Mouse (Mus musculus): ENCODE data around the gene Il12rb1. TPM values are rescaled to one million over a fixed set of nuclear protein-coding genes. Genes with fewer than 3 reads are reported as not detected.

Il12rb1 gene
- polyA plus RNA-seq, 1 experiment = 6.5 TPM

DNA sequence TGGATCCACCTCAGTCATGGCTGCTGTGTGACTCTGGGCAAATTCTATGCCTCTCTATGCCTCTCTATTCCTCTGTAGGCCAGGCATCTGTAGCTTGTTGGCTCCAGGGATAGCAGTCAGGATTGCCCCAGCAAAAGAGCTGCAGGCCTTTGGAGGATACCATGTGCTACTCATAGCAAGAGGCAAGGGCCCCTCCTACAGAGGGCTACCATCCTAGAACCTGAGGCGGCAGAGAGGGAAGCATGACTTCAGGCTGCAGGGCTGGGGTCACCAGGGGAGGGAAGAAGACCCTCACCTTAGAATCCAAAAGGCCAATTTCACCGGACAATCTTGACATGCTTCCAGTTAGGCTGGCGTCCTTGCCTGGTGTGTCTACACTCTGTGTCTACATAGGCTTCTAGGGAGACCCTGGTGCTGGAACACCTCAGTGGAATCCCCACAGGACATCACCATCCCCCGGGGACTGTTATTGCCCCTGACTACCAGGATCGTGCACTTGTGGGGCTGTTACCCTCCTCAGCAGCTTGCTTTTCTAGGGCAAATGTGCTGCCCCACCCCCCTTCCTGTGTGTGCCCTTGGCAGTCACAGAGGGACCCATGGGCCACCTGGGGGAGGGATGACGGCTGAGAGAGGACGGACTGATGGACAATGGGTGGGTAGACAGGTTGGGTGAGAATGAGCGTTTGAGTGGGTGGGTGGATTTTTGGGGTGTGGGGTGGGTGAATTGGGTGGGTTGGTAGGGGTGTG, 879 bp downstream of the Il12rb1 start:
- Histone ChIP-seq H3K27me3 (ENCODE audit: control insufficient read depth, insufficient read depth, insufficient read length) (no peaks in the 10 kb centered on the region), H3K36me3 (ENCODE audit: control insufficient read depth, insufficient read depth) (no peaks in the 10 kb centered on the region), H3K4me2 (ENCODE audit: low read depth) (no peak overlapping the region), H3K4me3 (no peak overlapping the region), H3K79me2 (ENCODE audit: control insufficient read depth, insufficient read depth) (no peaks in the 10 kb centered on the region), H3ac (ENCODE audit: control insufficient read depth, insufficient read length) (no peak overlapping the region)
- no peak for TF ChIP-seq POLR2A (IDR thresholded peaks at IDR 0.05; ENCODE audit: insufficient read length, low read depth)
- TF ChIP-seq USF1 (IDR thresholded peaks at IDR 0.05; ENCODE audit: low read depth) = no peak
- TF ChIP-seq POLR2AphosphoS2 (IDR thresholded peaks at IDR 0.05; ENCODE audit: insufficient read length, low read depth) = no peak
- TF ChIP-seq MAX (IDR thresholded peaks at IDR 0.05; ENCODE audit: low read depth) = no peak
- TF ChIP-seq MYOD1 (IDR thresholded peaks at IDR 0.05; ENCODE audit: control insufficient read depth in 1 of 3, insufficient read length in 2 of 3, low read depth in 2 of 3) = no peak
- TF ChIP-seq MYOG (IDR thresholded peaks at IDR 0.05; ENCODE audit: control insufficient read depth in 1 of 3, insufficient read depth in 1 of 3, insufficient read length in 2 of 3, low read depth in 2 of 3) = no peak
- no peak for TF ChIP-seq E2F4 (IDR thresholded peaks at IDR 0.05; ENCODE audit: insufficient read depth)
- no peak for TF ChIP-seq TCF12 (IDR thresholded peaks at IDR 0.05; ENCODE audit: insufficient read depth, poor library complexity, severe bottlenecking)
- no peak for TF ChIP-seq REST (IDR thresholded peaks at IDR 0.05; ENCODE audit: insufficient read depth, insufficient read length)

DNA sequence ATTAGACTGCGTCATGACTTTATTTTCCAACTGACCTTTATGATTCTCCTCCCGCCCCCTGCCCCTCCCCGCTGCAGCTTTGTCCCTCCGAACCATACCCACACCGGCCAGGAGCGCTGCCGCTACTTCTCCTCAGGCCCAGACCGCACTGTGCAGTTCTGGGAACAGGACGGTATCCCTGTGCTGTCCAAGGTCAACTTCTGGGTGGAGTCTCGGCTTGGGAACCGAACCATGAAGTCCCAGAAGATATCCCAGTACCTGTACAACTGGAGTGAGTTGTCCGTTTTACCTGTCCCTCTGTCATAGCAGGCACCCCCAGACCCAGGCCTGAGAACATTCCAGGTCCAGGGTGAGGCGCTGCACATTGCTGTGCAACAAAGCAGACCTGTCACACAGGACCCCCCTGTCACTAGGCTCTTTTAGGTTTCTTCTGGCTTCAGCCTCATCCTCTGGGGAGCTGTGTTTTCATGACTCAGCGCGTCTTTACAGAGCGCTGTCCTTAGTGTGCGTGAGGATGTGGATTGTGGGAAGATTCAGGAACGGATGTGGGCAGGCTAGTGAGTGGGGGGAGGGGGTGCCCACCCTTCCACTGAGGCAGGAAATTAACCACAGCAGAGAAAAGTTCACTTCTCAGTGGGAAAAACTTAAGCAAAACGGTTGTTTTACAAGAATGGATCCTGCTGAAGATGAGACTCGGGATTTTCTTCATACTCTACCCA, 2.9 kb downstream of the Il12rb1 start:
- Histone ChIP-seq H3ac (ENCODE audit: control insufficient read depth, insufficient read length) (no peak overlapping the region), H3K4me3 (peak overlapping the region; percentile 2), H3K79me2 (ENCODE audit: control insufficient read depth, insufficient read depth) (no peaks in the 10 kb centered on the region), H3K4me2 (ENCODE audit: low read depth) (peak overlapping the region; percentile 74), H3K36me3 (ENCODE audit: control insufficient read depth, insufficient read depth) (no peaks in the 10 kb centered on the region), H3K27me3 (ENCODE audit: control insufficient read depth, insufficient read depth, insufficient read length) (no peaks in the 10 kb centered on the region)
- TF ChIP-seq REST (IDR thresholded peaks at IDR 0.05; ENCODE audit: insufficient read depth, insufficient read length) (no peak), CEBPB (IDR thresholded peaks at IDR 0.05; ENCODE audit: insufficient read depth, poor library complexity, severe bottlenecking) (no peak), MAX (IDR thresholded peaks at IDR 0.05; ENCODE audit: low read depth) (no peak), MYOG (IDR thresholded peaks at IDR 0.05; ENCODE audit: control insufficient read depth in 1 of 3, insufficient read depth in 1 of 3, insufficient read length in 2 of 3, low read depth in 2 of 3) (no peak), TCF12 (IDR thresholded peaks at IDR 0.05; ENCODE audit: insufficient read depth, poor library complexity, severe bottlenecking) (no peak), USF1 (IDR thresholded peaks at IDR 0.05; ENCODE audit: low read depth) (no peak), POLR2A (IDR thresholded peaks at IDR 0.05; ENCODE audit: insufficient read length, low read depth) (no peak), MYOD1 (IDR thresholded peaks at IDR 0.05; ENCODE audit: control insufficient read depth in 1 of 3, insufficient read length in 2 of 3, low read depth in 2 of 3) (no peak), TCF3 (IDR thresholded peaks at IDR 0.05; ENCODE audit: insufficient read length, low read depth) (no peak), POLR2AphosphoS2 (IDR thresholded peaks at IDR 0.05; ENCODE audit: insufficient read length, low read depth) (no peak), SRF (IDR thresholded peaks at IDR 0.05; ENCODE audit: control insufficient read depth, insufficient read length, low read depth) (no peak), E2F4 (IDR thresholded peaks at IDR 0.05; ENCODE audit: insufficient read depth) (no peak)

DNA sequence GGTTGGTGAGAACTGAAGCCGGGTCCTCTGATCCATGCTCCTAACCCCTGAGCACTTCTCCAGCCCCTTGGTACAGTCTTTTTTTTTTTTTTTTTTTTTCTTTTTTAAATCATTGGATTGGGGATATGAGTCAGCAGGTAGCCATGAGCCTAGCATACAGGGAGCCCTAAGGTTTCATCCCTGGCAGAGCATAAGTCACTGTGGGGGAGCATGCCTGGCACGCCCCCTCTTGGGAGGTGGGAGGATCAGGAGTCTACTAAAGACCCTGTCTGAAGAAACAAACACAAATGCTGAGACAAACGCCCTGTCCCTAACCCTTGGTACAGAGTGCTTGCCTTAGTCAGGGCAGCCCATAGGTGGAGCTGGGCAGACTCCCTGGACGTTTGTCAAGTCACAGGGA, 3.8 kb downstream of the Il12rb1 start:
- Histone ChIP-seq H3K4me2 (ENCODE audit: low read depth) (peak overlapping the region; percentile 74), H3K36me3 (ENCODE audit: control insufficient read depth, insufficient read depth) (no peaks in the 10 kb centered on the region), H3K27me3 (ENCODE audit: control insufficient read depth, insufficient read depth, insufficient read length) (no peaks in the 10 kb centered on the region), H3ac (ENCODE audit: control insufficient read depth, insufficient read length) (no peak overlapping the region), H3K79me2 (ENCODE audit: control insufficient read depth, insufficient read depth) (no peaks in the 10 kb centered on the region), H3K4me3 (peak overlapping the region; percentile 2)
- TF ChIP-seq CEBPB (IDR thresholded peaks at IDR 0.05; ENCODE audit: insufficient read depth, poor library complexity, severe bottlenecking) (no peak), E2F4 (IDR thresholded peaks at IDR 0.05; ENCODE audit: insufficient read depth) (no peak), TCF12 (IDR thresholded peaks at IDR 0.05; ENCODE audit: insufficient read depth, poor library complexity, severe bottlenecking) (no peak), MAX (IDR thresholded peaks at IDR 0.05; ENCODE audit: low read depth) (no peak), POLR2A (IDR thresholded peaks at IDR 0.05; ENCODE audit: insufficient read length, low read depth) (no peak), MYOG (IDR thresholded peaks at IDR 0.05; ENCODE audit: control insufficient read depth in 1 of 3, insufficient read depth in 1 of 3, insufficient read length in 2 of 3, low read depth in 2 of 3) (no peak), TCF3 (IDR thresholded peaks at IDR 0.05; ENCODE audit: insufficient read length, low read depth) (no peak), USF1 (IDR thresholded peaks at IDR 0.05; ENCODE audit: low read depth) (no peak), MYOD1 (IDR thresholded peaks at IDR 0.05; ENCODE audit: control insufficient read depth in 1 of 3, insufficient read length in 2 of 3, low read depth in 2 of 3) (no peak), POLR2AphosphoS2 (IDR thresholded peaks at IDR 0.05; ENCODE audit: insufficient read length, low read depth) (no peak), REST (IDR thresholded peaks at IDR 0.05; ENCODE audit: insufficient read depth, insufficient read length) (no peak)

DNA sequence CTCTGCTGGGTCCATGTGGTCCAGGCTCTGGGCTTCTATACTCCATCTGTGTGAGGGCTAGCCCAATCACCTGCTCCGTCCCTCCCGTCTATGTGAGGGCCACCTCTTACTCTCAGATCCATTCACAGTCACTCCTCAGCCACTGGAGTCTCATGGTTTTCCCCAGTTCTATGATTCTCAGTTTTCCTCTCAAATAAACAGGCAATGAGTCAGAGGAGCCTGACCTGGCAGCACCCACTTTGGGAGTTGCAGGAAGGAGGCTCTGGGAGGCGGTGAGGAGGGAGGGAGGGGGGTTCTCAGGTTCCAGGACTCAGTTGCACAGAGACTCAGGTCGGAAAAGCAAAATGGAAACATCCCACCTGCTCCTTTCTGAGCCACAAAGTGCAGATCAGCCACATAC, 4.6 kb downstream of the Il12rb1 start:
- H3K79me2 ChIP-seq (ENCODE audit: control insufficient read depth, insufficient read depth) = no peaks in the 10 kb centered on the region

More for the DNA sequence above, 4.6 kb downstream of the Il12rb1 start:
- peak overlapping the region; percentile 74 for H3K4me2 ChIP-seq (ENCODE audit: low read depth)
- TF ChIP-seq POLR2AphosphoS2 (IDR thresholded peaks at IDR 0.05; ENCODE audit: insufficient read length, low read depth) = no peak
- no peak for TF ChIP-seq MAX (IDR thresholded peaks at IDR 0.05; ENCODE audit: low read depth)
- no peak for TF ChIP-seq CEBPB (IDR thresholded peaks at IDR 0.05; ENCODE audit: insufficient read depth, poor library complexity, severe bottlenecking)
- TF ChIP-seq E2F4 (IDR thresholded peaks at IDR 0.05; ENCODE audit: insufficient read depth) = no peak
- no peak for TF ChIP-seq TCF3 (IDR thresholded peaks at IDR 0.05; ENCODE audit: insufficient read length, low read depth)
- TF ChIP-seq TCF12 (IDR thresholded peaks at IDR 0.05; ENCODE audit: insufficient read depth, poor library complexity, severe bottlenecking) = no peak
- TF ChIP-seq MYOG (IDR thresholded peaks at IDR 0.05; ENCODE audit: control insufficient read depth in 1 of 3, insufficient read depth in 1 of 3, insufficient read length in 2 of 3, low read depth in 2 of 3) = no peak
- no peak for TF ChIP-seq SRF (IDR thresholded peaks at IDR 0.05; ENCODE audit: control insufficient read depth, insufficient read length, low read depth)
- no peak for TF ChIP-seq POLR2A (IDR thresholded peaks at IDR 0.05; ENCODE audit: insufficient read length, low read depth)
- no peak for TF ChIP-seq USF1 (IDR thresholded peaks at IDR 0.05; ENCODE audit: low read depth)
- TF ChIP-seq MYOD1 (IDR thresholded peaks at IDR 0.05; ENCODE audit: control insufficient read depth in 1 of 3, insufficient read length in 2 of 3, low read depth in 2 of 3) = no peak
- no peaks in the 10 kb centered on the region for H3K36me3 ChIP-seq (ENCODE audit: control insufficient read depth, insufficient read depth)
- no peaks in the 10 kb centered on the region for H3K27me3 ChIP-seq (ENCODE audit: control insufficient read depth, insufficient read depth, insufficient read length)
- H3K4me3 ChIP-seq = peak overlapping the region; percentile 2
- no peak overlapping the region for H3ac ChIP-seq (ENCODE audit: control insufficient read depth, insufficient read length)

Data from myocyte (in vitro differentiated cells).